Mouse (Mus musculus) Patski (cell line): ENCODE measurements around the gene Gm20388. TPM values are rescaled to one million over a fixed set of nuclear protein-coding genes. Genes with fewer than 3 reads are reported as not detected.
A peak's percentile ranks its signal among the peaks of the same experiment; 100 is the strongest.

Experiments
- ATAC-seq: fragments of 100-300 bp; one replicate; pipeline ENCODE4 v1.8.0; 2021
- CTCF ChIA-PET: fragments of 350-600 bp; sonication (Branson Sonifier 250); formaldehyde crosslinking; loops from one replicate; lab custom pipeline; 2022; ENCODE audit warnings: inconsistent platforms; lab: Charles Lee
- POLR2A ChIA-PET: fragments of 350-600 bp; sonication (Branson Sonifier 250); formaldehyde crosslinking; loops from one replicate; lab custom pipeline; 2022; ENCODE audit warnings: antibody characterized with exemption, inconsistent platforms; lab: Charles Lee
- DNase-seq: peaks from one replicate; pipeline ENCODE4 v3.0.0-alpha.2; 2011; ENCODE audit warnings: low read depth, low spot score
- H3K27me3 ChIP-seq: fragments of 371-371 bp; one replicate; pipeline ENCODE4 v1.5.1; 2021
- CTCF ChIP-seq: fragments of 100-300 bp; IDR thresholded peaks from one replicate; pipeline ENCODE4 v1.5.1; 2021
- in situ Hi-C: fragments of 300-500 bp; cut with MboI; formaldehyde crosslinking; loops from 3 replicates; pipeline ENCODE4 v1.11.1; 2018; ENCODE audit warnings: low pct_unique_long_range_greater_than_20kb, mixed read lengths
- polyA plus RNA-seq: library from polyadenylated mRNA; unstranded; gene quantifications from one replicate; pipeline ENCODE4 v1.2.3, GENCODE M21; 2021

Gene Gm20388
- polyA plus RNA-seq, 1 experiment from 2014 or later = 86.7 TPM

GRCm38 (mm10) chr8:123845991-123846390, 3935.3 kb downstream of the Gm20388 start:
- CTCF ChIA-PET = no interaction called here
- POLR2A ChIA-PET = no interaction called here
- in situ Hi-C loops = no loop called here
- no peak for ATAC-seq
- no peak for DNase-seq
- TF ChIP-seq CTCF = no peak
- no peaks in the 10 kb centered on the region for H3K27me3 ChIP-seq

- CTCF ChIA-PET = interaction anchor here (1.0 to 1.6 kb wide), 2 partner anchors 18 to 78 kb away, joined by 3 to 4 read pairs; no protein-coding TSS in a partner anchor
- ATAC-seq (no peak), DNase-seq (peak; percentile 17)
- no peaks in the 10 kb centered on the region for H3K27me3 ChIP-seq
- POLR2A ChIA-PET = interaction anchor here (1.0 kb wide), 1 partner anchor 11 kb away, joined by 4 read pairs; no protein-coding TSS in a partner anchor
- in situ Hi-C loops = no loop called here
- TF ChIP-seq CTCF = no peak
These were observed 3935.9 kb downstream of the Gm20388 start for GRCm38 (mm10) chr8:123846509-123846908.

DNA sequence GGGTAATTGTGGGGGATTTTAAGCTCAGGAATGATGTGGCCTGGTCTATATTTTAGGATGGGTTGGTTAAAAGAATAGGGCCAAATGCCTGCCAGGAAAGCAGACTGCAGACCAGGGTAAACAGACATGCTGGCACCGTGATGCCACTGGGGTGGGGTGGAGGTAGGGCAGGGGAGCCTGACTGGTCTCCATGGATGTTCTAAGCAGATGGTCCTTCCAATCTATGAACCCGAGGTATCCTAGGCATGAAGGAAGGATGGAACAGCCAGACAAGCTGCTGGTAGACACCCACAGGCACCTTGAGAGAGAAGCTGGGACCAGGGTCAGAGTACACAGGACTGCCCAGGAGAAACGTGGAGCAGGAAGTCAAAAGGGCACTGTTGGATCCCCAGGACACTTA, 3936.9 kb downstream of the Gm20388 start:
- no peak for TF ChIP-seq CTCF
- ChIA-PET POLR2A (interaction anchor here (0.6 to 1.0 kb wide), 3 partner anchors 12 to 383 kb away, joined by 3 to 4 read pairs (median 3); no protein-coding TSS in a partner anchor), CTCF (interaction anchor here (0.7 to 1.6 kb wide), 2 partner anchors 73 to 77 kb away, joined by 3 to 4 read pairs; no protein-coding TSS in a partner anchor)
- ATAC-seq = no peak
- in situ Hi-C loops = no loop called here
- no peak for DNase-seq
- H3K27me3 ChIP-seq = no peaks in the 10 kb centered on the region

DNA sequence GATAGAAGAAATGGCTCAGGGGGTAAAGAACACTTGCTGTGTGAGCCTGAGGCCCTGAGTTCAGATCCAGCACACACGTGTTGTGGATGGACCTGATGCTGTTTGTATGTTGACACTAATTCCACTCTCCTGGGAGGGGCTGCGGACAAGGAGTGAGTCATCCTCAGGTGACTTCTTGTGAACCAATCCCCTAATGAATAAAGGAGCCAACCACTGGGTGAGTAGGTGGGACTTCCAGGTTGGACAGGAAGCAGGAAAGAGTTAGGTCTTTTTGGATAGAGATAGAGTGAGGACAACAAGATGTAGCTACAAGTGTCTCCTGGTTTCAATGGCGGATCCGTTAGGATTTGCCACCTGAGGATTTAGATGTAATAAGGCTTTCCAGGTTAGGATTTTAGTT, 3938.7 kb downstream of the Gm20388 start:
- DNase-seq = peak; percentile 7
- no peak for ATAC-seq
- TF ChIP-seq CTCF = no peak

DNA sequence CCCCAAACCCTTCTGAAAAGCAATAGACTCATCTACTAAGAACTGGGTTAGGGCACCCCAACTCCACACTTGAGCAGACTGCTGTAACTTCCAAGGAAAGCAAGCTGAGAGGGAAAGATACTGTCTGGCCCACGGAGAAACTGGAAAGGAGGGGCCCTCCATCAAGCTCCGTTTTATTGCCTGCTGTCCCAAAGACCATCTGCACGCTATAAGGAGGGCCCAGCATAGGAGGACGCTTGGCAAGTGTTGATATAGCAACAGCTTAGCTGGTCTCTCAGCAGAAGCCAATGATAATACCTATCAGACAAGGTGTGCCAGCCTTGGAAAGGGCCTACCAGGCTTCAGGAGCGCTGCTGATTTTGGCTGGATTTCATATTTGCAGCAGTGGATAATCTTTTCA, 3940.9 kb downstream of the Gm20388 start:
- ATAC-seq (no peak), DNase-seq (no peak)
- CTCF ChIA-PET = interaction anchor here (1.0 kb wide), 1 partner anchor 74 kb away, joined by 3 read pairs; no protein-coding TSS in a partner anchor
- no peaks in the 10 kb centered on the region for H3K27me3 ChIP-seq
- no peak for TF ChIP-seq CTCF
- in situ Hi-C loops = no loop called here
- POLR2A ChIA-PET = no interaction called here

More for the DNA sequence above, 3938.7 kb downstream of the Gm20388 start:
- in situ Hi-C loops = no loop called here
- H3K27me3 ChIP-seq = no peaks in the 10 kb centered on the region
- ChIA-PET POLR2A (interaction anchor here (0.6 kb wide), 1 partner anchor 1097 kb away, joined by 3 read pairs; no protein-coding TSS in a partner anchor), CTCF (no interaction called here)

DNA sequence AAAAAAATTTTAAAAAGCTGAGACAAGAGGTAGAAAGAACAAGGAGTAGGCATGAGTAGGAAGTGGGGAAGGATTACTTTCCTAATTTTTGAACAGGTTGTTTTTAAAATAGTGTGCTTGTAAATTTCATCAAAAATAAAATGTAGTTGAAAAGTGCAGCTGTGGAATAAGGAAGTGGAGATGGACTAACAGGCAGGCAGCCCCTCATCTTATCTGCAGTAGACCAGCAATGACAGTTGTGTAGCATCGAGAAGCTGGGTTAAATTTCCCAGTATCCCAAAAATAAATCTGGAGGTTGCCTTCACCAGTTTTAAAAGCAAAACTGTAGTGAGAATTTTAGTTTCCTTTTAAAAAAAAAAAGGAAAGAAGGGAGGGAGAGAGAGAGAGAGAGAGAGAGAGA, 3943.6 kb downstream of the Gm20388 start:
- CTCF ChIA-PET = no interaction called here
- DNase-seq (no peak), ATAC-seq (no peak)
- POLR2A ChIA-PET = interaction anchor here (0.7 kb wide), 1 partner anchor 227 kb away, joined by 8 read pairs; no protein-coding TSS in a partner anchor
- no peaks in the 10 kb centered on the region for H3K27me3 ChIP-seq
- in situ Hi-C loops = no loop called here
- TF ChIP-seq CTCF = no peak

DNA sequence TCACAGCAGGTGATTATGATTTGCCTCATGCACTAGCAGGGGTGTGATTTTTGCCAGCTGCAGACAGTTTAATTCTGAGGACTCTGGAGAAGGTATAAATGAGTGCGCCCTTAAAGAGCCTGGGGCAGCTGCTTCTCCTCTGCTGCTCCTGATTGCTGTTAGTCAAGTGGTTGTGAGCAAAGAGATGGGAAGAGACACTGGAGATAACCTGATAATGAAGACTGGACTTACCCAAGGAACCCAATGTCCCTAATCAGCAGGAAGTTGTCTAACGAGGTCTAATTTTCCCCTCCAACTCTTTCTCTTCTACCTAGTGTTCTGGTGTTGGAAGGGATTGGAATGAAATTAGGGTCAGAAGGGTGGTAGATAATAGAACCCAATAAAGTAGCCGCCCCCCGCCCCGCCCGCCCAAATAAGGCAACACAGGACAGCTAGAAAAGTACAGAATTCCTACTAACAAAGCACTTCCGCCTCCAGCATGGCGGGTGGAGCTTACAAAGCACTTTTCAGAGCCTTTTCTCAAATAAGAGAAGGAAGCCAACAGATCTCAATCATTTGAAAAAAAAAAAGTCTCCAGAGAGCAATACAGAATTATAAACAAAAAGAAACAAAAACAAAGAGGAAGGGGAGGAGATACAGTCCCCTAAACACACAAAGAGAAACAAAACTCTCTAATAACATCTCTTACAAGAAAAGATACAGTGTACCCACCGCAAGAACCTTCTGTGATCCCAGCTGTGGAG, 3944.3 kb downstream of the Gm20388 start:
- ATAC-seq (no peak), DNase-seq (no peak)
- H3K27me3 ChIP-seq = no peaks in the 10 kb centered on the region
- TF ChIP-seq CTCF = no peak
- POLR2A ChIA-PET = interaction anchor here (0.7 kb wide), 1 partner anchor 228 kb away, joined by 8 read pairs; no protein-coding TSS in a partner anchor
- in situ Hi-C loops = no loop called here
- CTCF ChIA-PET = no interaction called here

DNA sequence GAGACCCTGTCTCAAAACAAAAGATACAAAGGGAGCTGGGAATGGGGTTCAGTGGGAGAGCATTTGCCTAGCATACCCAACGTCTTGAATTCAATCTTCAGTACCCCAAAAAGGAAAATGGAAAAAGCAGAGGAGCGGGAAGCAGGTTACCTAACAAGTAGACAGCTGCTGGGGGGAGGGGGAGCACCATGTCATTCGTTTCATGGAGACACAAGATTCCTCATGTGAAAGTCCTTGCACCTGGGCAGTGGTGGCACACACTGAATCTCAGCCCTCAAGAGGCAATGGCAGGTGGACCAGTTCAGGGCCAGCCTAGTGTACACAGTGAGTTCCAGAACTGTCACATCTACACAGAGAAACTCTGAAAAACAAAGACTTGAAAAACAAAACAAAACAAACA, 3946.7 kb downstream of the Gm20388 start:
- POLR2A ChIA-PET = no interaction called here
- CTCF ChIA-PET = no interaction called here
- TF ChIP-seq CTCF = no peak
- DNase-seq (no peak), ATAC-seq (no peak)
- no peaks in the 10 kb centered on the region for H3K27me3 ChIP-seq
- in situ Hi-C loops = no loop called here

DNA sequence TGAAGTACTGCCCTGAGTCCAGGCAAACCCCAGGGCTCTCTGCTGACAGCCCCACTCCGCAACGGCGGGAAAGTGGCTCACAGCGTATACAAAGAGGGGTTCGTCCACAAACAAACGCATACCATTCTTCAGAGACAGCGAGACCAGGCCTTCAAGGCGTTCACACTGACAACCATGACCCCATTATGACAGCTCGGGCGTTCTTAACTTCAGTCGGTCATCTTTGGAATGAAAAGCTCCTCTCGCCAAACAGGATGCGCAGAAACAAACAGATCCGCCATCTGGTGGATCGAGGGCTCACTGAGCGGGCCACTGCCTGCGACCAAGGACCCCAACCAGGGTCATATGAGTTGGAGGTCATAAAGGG, 3947.9 kb downstream of the Gm20388 start:
- POLR2A ChIA-PET = interaction anchor here (0.8 to 1.1 kb wide), 2 partner anchors 8 to 9 kb away, joined by 4 to 5 read pairs; no protein-coding TSS in a partner anchor
- no peak for TF ChIP-seq CTCF
- CTCF ChIA-PET = no interaction called here
- in situ Hi-C loops = no loop called here
- peaks cover 8% of the 10 kb centered on the region for H3K27me3 ChIP-seq
- DNase-seq = no peak
- ATAC-seq = no peak

GRCm38 (mm10) chr8:123858941-123859647, 3948.5 kb downstream of the Gm20388 start:
- CTCF ChIA-PET = no interaction called here
- in situ Hi-C loops = no loop called here
- peaks cover 10% of the 10 kb centered on the region for H3K27me3 ChIP-seq
- DNase-seq (peak; percentile 44), ATAC-seq (peak; percentile 81)
- TF ChIP-seq CTCF = peak; percentile 62
- POLR2A ChIA-PET = interaction anchor here (0.8 to 1.1 kb wide), 2 partner anchors 8 to 9 kb away, joined by 4 to 5 read pairs; no protein-coding TSS in a partner anchor
